Mouse (Mus musculus): Measurements from ENCODE around the gene Cntfr. TPM values are rescaled to one million over a fixed set of nuclear protein-coding genes. Genes with fewer than 3 reads are reported as not detected.
"Not testable (repeated sequence)": the region's sequence is repeated elsewhere in the genome, so short reads cannot be mapped to it uniquely, and the experiment has no call there.

Gene Cntfr
- total RNA-seq, 1 experiment: 17.0 TPM

DNA sequence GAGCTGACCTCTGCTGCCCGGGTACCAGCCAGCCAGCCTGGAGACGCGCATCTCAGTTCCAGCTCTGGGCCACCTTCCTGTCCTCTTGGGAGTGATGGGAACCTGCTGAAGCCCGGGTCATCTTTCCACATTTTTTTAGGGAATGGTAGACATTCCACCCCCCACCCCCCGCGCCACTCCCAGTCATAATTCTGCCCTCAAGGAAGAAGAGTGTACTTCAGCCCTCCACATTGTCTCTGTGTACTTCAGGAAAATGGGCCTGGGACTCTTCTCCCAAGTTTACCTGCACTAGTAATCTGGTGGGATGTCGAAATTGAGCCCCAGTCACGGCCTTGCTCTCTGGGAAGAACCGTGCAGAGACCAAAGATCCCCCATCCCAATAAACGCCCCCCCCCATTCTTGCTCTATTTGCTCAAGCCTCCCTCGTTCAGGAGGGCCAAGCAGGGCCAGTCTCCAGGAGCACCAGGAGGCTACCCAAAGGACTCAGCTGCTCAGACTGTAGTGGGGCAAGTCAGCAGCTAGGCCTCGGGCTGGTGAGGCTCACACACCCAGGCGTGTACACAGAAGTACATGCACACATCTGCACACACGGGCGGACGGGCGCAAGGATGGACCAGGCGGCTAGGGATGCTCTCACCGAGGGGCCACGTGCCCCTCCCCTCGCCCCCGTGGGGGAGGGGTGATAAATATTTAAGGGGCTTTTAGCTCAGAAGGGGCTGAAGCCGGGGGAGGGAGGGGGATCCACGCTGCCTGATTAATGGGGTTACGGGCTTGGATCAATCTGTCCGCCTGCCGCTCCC is 12.6 kb downstream of the Cntfr start:
- in situ Hi-C loops (cut with MboI; ENCODE audit: low sequenced_read_pairs in 2 of 2, unreplicated experiment in 2 of 2); H3K9me3 ChIP-seq (ENCODE audit: control insufficient read depth, insufficient read depth, low read depth, low read length); H3K27ac ChIP-seq (ENCODE audit: insufficient read depth, low read depth, low read length, poor library complexity, severe bottlenecking); H3K9ac ChIP-seq (ENCODE audit: insufficient read depth, low read depth, low read length, poor library complexity, severe bottlenecking); DNase-seq (ENCODE audit: low read depth, low spot score); H3K36me3 ChIP-seq (ENCODE audit: control insufficient read depth, insufficient read depth, low read length, poor library complexity, severe bottlenecking); H3K4me1 ChIP-seq (ENCODE audit: control insufficient read depth in 2 of 2, insufficient read depth in 2 of 2, low read length in 2 of 2, poor library complexity in 1 of 2): not testable (repeated sequence)
- peak overlapping the region in 1 of 2 experiments; percentile 15; a peak in 1 of 4 replicates for H3K4me3 ChIP-seq (ENCODE audit: insufficient read depth in 1 of 2, low read depth in 1 of 2, low read length in 2 of 2, poor library complexity in 1 of 2, severe bottlenecking in 1 of 2)

DNA sequence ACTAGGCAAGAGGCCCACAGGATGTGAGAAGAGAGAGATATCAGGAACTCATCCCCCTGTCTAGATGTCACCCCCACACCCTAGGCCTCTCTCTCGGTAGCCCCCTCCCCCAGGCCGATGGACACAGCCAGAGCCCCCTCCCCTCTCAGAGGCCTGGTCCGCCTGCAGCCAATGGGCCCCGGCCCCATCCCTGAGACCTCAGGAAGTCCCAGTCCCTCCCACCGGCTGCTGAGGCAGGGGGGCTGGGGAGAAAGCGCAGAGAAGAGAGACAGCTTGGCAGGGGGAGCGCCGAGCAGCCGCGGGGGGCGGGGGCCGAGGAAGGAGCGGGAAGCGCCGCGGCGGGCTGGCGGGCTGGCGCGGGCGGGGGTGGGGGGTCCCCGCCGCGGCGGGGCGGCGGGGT is 13.6 kb downstream of the Cntfr start:
- in situ Hi-C loops (cut with MboI; ENCODE audit: low sequenced_read_pairs in 2 of 2, unreplicated experiment in 2 of 2): not testable (repeated sequence)

GRCm38 (mm10) chr4:41682789-41683188 is 14.1 kb downstream of the Cntfr start:
- no peak overlapping the region for H3K9ac ChIP-seq (ENCODE audit: insufficient read depth, low read depth, low read length, poor library complexity, severe bottlenecking)
- H3K4me1 ChIP-seq (ENCODE audit: control insufficient read depth in 2 of 2, insufficient read depth in 2 of 2, low read length in 2 of 2, poor library complexity in 1 of 2): peaks cover 0 to 4% of the 10 kb centered on the region in 2 experiments; a peak in 1 of 4 replicates
- no peak overlapping the region for H3K4me3 ChIP-seq (ENCODE audit: insufficient read depth in 1 of 2, low read depth in 1 of 2, low read length in 2 of 2, poor library complexity in 1 of 2, severe bottlenecking in 1 of 2)
- no peak for TF ChIP-seq ZNF384 (IDR thresholded peaks at IDR 0.05; ENCODE audit: low read depth, low read length)
- no peaks in the 10 kb centered on the region for H3K9me3 ChIP-seq (ENCODE audit: control insufficient read depth, insufficient read depth, low read depth, low read length)
- in situ Hi-C loops (cut with MboI; ENCODE audit: low sequenced_read_pairs in 2 of 2, unreplicated experiment in 2 of 2): no loop called here
- no peak overlapping the region for H3K27ac ChIP-seq (ENCODE audit: insufficient read depth, low read depth, low read length, poor library complexity, severe bottlenecking)
- DNase-seq (ENCODE audit: low read depth, low spot score): no peak
- no peaks in the 10 kb centered on the region for H3K36me3 ChIP-seq (ENCODE audit: control insufficient read depth, insufficient read depth, low read length, poor library complexity, severe bottlenecking)

More for the DNA sequence above, 13.6 kb downstream of the Cntfr start:
- H3K4me1 ChIP-seq (ENCODE audit: control insufficient read depth in 2 of 2, insufficient read depth in 2 of 2, low read length in 2 of 2, poor library complexity in 1 of 2); H3K27ac ChIP-seq (ENCODE audit: insufficient read depth, low read depth, low read length, poor library complexity, severe bottlenecking); H3K36me3 ChIP-seq (ENCODE audit: control insufficient read depth, insufficient read depth, low read length, poor library complexity, severe bottlenecking); H3K4me3 ChIP-seq (ENCODE audit: insufficient read depth in 1 of 2, low read depth in 1 of 2, low read length in 2 of 2, poor library complexity in 1 of 2, severe bottlenecking in 1 of 2); DNase-seq (ENCODE audit: low read depth, low spot score); H3K9ac ChIP-seq (ENCODE audit: insufficient read depth, low read depth, low read length, poor library complexity, severe bottlenecking); H3K9me3 ChIP-seq (ENCODE audit: control insufficient read depth, insufficient read depth, low read depth, low read length): not testable (repeated sequence)

DNA sequence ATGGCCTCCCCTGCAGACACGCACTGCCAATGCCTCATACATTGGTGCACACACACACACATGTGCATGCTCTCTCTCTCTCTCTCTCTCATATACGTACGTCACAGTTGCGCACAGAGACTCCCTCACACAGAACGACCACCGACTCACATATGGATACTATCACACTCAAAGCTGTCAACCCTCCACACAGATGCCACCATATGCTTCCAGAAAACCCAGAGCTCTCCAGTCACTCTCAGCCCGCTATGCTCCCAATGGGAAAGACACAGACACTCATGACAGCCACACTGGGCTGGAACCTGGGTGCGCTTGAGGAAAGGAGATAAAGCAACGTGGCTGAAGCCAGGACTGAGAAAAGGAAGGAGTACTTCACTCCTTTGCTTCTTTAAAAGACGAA is 14.9 kb downstream of the Cntfr start:
- no peaks in the 10 kb centered on the region for H3K9me3 ChIP-seq (ENCODE audit: control insufficient read depth, insufficient read depth, low read depth, low read length)
- no peak overlapping the region for H3K4me3 ChIP-seq (ENCODE audit: insufficient read depth in 1 of 2, low read depth in 1 of 2, low read length in 2 of 2, poor library complexity in 1 of 2, severe bottlenecking in 1 of 2)
- in situ Hi-C loops (cut with MboI; ENCODE audit: low sequenced_read_pairs in 2 of 2, unreplicated experiment in 2 of 2): no loop called here
- H3K9ac ChIP-seq (ENCODE audit: insufficient read depth, low read depth, low read length, poor library complexity, severe bottlenecking): no peak overlapping the region
- DNase-seq (ENCODE audit: low read depth, low spot score): no peak
- peaks cover 0 to 10% of the 10 kb centered on the region in 2 experiments; a peak in 1 of 4 replicates for H3K4me1 ChIP-seq (ENCODE audit: control insufficient read depth in 2 of 2, insufficient read depth in 2 of 2, low read length in 2 of 2, poor library complexity in 1 of 2)
- no peaks in the 10 kb centered on the region for H3K36me3 ChIP-seq (ENCODE audit: control insufficient read depth, insufficient read depth, low read length, poor library complexity, severe bottlenecking)
- no peak overlapping the region for H3K27ac ChIP-seq (ENCODE audit: insufficient read depth, low read depth, low read length, poor library complexity, severe bottlenecking)
- no peak for TF ChIP-seq ZNF384 (IDR thresholded peaks at IDR 0.05; ENCODE audit: low read depth, low read length)
- no peak for TF ChIP-seq MAFK (IDR thresholded peaks at IDR 0.05; ENCODE audit: insufficient read depth, low read depth, low read length)
- no peak for TF ChIP-seq HCFC1 (IDR thresholded peaks at IDR 0.05; ENCODE audit: borderline replicate concordance, insufficient read depth, low read length)
- no peak for TF ChIP-seq CHD2 (IDR thresholded peaks at IDR 0.05; ENCODE audit: low read depth, low read length)
- no peak for TF ChIP-seq ZC3H11A (IDR thresholded peaks at IDR 0.05; ENCODE audit: borderline replicate concordance, low read depth, low read length)

GRCm38 (mm10) chr4:41681176-41681575 is 15.7 kb downstream of the Cntfr start:
- in situ Hi-C loops (cut with MboI; ENCODE audit: low sequenced_read_pairs in 2 of 2, unreplicated experiment in 2 of 2): no loop called here
- no peak for DNase-seq (ENCODE audit: low read depth, low spot score)
- Histone ChIP-seq H3K36me3 (ENCODE audit: control insufficient read depth, insufficient read depth, low read length, poor library complexity, severe bottlenecking) (no peaks in the 10 kb centered on the region), H3K27ac (ENCODE audit: insufficient read depth, low read depth, low read length, poor library complexity, severe bottlenecking) (no peak overlapping the region), H3K4me1 (ENCODE audit: control insufficient read depth in 2 of 2, insufficient read depth in 2 of 2, low read length in 2 of 2, poor library complexity in 1 of 2) (peaks cover 2 to 15% of the 10 kb centered on the region in 2 experiments; a peak in 1 of 4 replicates), H3K4me3 (ENCODE audit: insufficient read depth in 1 of 2, low read depth in 1 of 2, low read length in 2 of 2, poor library complexity in 1 of 2, severe bottlenecking in 1 of 2) (no peak overlapping the region), H3K9ac (ENCODE audit: insufficient read depth, low read depth, low read length, poor library complexity, severe bottlenecking) (no peak overlapping the region), H3K9me3 (ENCODE audit: control insufficient read depth, insufficient read depth, low read depth, low read length) (no peaks in the 10 kb centered on the region)
- TF ChIP-seq ZNF384 (IDR thresholded peaks at IDR 0.05; ENCODE audit: low read depth, low read length) (no peak), HCFC1 (IDR thresholded peaks at IDR 0.05; ENCODE audit: borderline replicate concordance, insufficient read depth, low read length) (no peak), MAFK (IDR thresholded peaks at IDR 0.05; ENCODE audit: insufficient read depth, low read depth, low read length) (no peak), ZC3H11A (IDR thresholded peaks at IDR 0.05; ENCODE audit: borderline replicate concordance, low read depth, low read length) (no peak), CHD2 (IDR thresholded peaks at IDR 0.05; ENCODE audit: low read depth, low read length) (no peak)
